24 mouse cellular contexts compared by ENCODE assay signal in the genomic region with DNA sequence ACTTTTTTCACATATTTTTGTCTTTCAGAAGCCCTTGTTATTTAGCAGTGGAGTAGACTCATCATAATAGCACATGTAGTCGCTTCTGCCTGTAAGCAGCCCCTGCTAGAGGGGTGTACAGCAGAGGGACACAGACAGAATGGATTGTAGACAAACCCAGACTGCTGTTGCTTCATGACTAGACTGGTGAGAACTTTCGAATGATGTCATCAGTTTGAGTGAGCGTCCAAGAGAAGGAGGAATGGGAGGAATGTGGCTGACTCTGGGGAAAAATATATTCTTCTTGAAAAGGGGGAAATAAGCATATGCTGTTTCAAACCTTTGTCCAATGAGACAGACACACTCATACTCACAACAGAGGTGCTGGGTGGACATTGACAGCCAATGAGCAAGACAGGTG.
DNase-seq lines count a peak whose midpoint lies in the region; ATAC-seq and TF ChIP-seq lines count a peak whose summit lies in the region.
"Had no signal": no experiment of that assay in that cellular context is flagged by ENCODE, and none has a peak within 500 bp of the region (broad histone marks: within the 10 kb centered on the region; RNA-seq: fewer than 3 reads in every experiment).

No protein-coding gene starts in this region.

- H3K4me3 ChIP-seq in lung, embryonic 14.5 days (ENCODE audit: low read depth, low read length), result no peak overlapping the region
- H3K4me3 ChIP-seq in embryonic fibroblast, embryonic 13.5 days (ENCODE audit: insufficient read depth, low read length), result no peak overlapping the region
- H3K4me3 ChIP-seq: forebrain, embryonic 10.5 days; forebrain, embryonic 15.5 days; heart, adult 2 months; kidney, embryonic 15.5 days; layer of hippocampus, adult 2 months; left cerebral cortex, adult 2 months; limb, embryonic 13.5 days; liver, embryonic 12.5 days; midbrain, embryonic 12.5 days; neural tube, embryonic 13.5 days had no signal

- no peaks in the 10 kb centered on the region for H3K27me3 ChIP-seq in lung, embryonic 14.5 days (ENCODE audit: insufficient read depth, low read length)
- H3K27me3 ChIP-seq: forebrain, embryonic 15.5 days; kidney, embryonic 15.5 days; limb, embryonic 13.5 days; liver, embryonic 12.5 days; neural tube, embryonic 13.5 days had no signal

- no peaks in the 10 kb centered on the region for H3K9me3 ChIP-seq in lung, embryonic 14.5 days (ENCODE audit: low read depth, low read length)
- H3K9me3 ChIP-seq: forebrain, embryonic 10.5 days; forebrain, embryonic 15.5 days; kidney, embryonic 15.5 days; limb, embryonic 13.5 days; liver, embryonic 12.5 days; midbrain, embryonic 12.5 days; neural tube, embryonic 13.5 days had no signal

- no peaks in the 10 kb centered on the region for H3K4me1 ChIP-seq in lung, embryonic 14.5 days (ENCODE audit: insufficient read depth)
- peaks cover 20% of the 10 kb centered on the region for H3K4me1 ChIP-seq in embryonic fibroblast, embryonic 13.5 days (ENCODE audit: control insufficient read depth, insufficient read depth, low read length)
- H3K4me1 ChIP-seq: forebrain, embryonic 15.5 days; liver, embryonic 12.5 days; midbrain, embryonic 12.5 days had no signal

- TF ChIP-seq CTCF in lung, embryonic 14.5 days (IDR thresholded peaks at IDR 0.05; ENCODE audit: low read depth), result no peak
- TF ChIP-seq CTCF in embryonic fibroblast, embryonic 13.5 days (IDR thresholded peaks at IDR 0.05; ENCODE audit: borderline replicate concordance, insufficient read depth, low read length), result no peak

- 0 out of 2 replicates have a peak, but pooled peaks have one; percentile 28 for ATAC-seq in lung, embryonic 14.5 days (ENCODE audit: insufficient read depth)
- ATAC-seq: forebrain, embryonic 15.5 days; inflammation-experienced regulatory T-cells, adult 6 months; liver, embryonic 12.5 days; liver, postnatal 0 days had no signal

- WGBS in lung, embryonic 14.5 days, result 50% methylated on average over 3 of the region's 3 CpGs

- DNase-seq in heart, adult 8-10 months (ENCODE audit: low spot score), result peak; percentile 22
- no peak for DNase-seq in heart, postnatal 14 days
- DNase-seq in lung, embryonic 14.5 days, result peak; percentile 49
- DNase-seq in lung, postnatal 4 days, result no peak
- DNase-seq in mesoderm, embryonic 11.5 days (ENCODE audit: low read depth, low spot score), result peak; percentile 40
- no peak for DNase-seq in urinary bladder, postnatal 14 days (ENCODE audit: low spot score)
- DNase-seq: kidney, adult 11 months; kidney, postnatal 36 days; liver, postnatal 0 days; thymus, adult 2 months; thymus, postnatal 4 days had no signal

- no peak overlapping the region for H3K4me2 ChIP-seq in lung, embryonic 14.5 days
- H3K4me2 ChIP-seq: forebrain, embryonic 15.5 days; hindbrain, embryonic 14.5 days; kidney, embryonic 15.5 days; limb, embryonic 13.5 days; liver, embryonic 12.5 days; midbrain, embryonic 12.5 days; neural tube, embryonic 13.5 days had no signal

- intact Hi-C loops in heart, postnatal 14 days (cut with DNase I), result no loop called here

- TF ChIP-seq POLR2A in embryonic fibroblast, embryonic 13.5 days (IDR thresholded peaks at IDR 0.05; ENCODE audit: low read depth, low read length), result no peak

- no peaks in the 10 kb centered on the region for H3K36me3 ChIP-seq in lung, embryonic 14.5 days (ENCODE audit: insufficient read depth)
- H3K36me3 ChIP-seq: forebrain, embryonic 10.5 days; forebrain, embryonic 15.5 days; kidney, embryonic 15.5 days; limb, embryonic 13.5 days; liver, embryonic 12.5 days; midbrain, embryonic 12.5 days; neural tube, embryonic 13.5 days had no signal

- H3K27ac ChIP-seq in lung, embryonic 14.5 days (ENCODE audit: low read depth), result no peak overlapping the region
- peak overlapping the region; percentile 25; the same call in 1 of the 2 replicates for H3K27ac ChIP-seq in embryonic fibroblast, embryonic 13.5 days (ENCODE audit: insufficient read depth, low read length)
- H3K27ac ChIP-seq: forebrain, embryonic 10.5 days; forebrain, embryonic 15.5 days; heart, adult 2 months; hindbrain, embryonic 14.5 days; kidney, embryonic 15.5 days; layer of hippocampus, adult 2 months; left cerebral cortex, adult 2 months; limb, embryonic 13.5 days; liver, embryonic 12.5 days; midbrain, embryonic 12.5 days; neural tube, embryonic 13.5 days had no signal

- no peak overlapping the region for H3K9ac ChIP-seq in lung, embryonic 14.5 days
- H3K9ac ChIP-seq: forebrain, embryonic 15.5 days; hindbrain, embryonic 14.5 days; kidney, embryonic 15.5 days; limb, embryonic 13.5 days; liver, embryonic 12.5 days; liver, postnatal 0 days; midbrain, embryonic 12.5 days; neural tube, embryonic 13.5 days had no signal

Comparison
In these comparisons a context has a peak if more than half of its experiments do, and no peak if none do; other contexts are left out.
1. DNase-seq: peak in heart, adult 8-10 months (single experiment), lung, embryonic 14.5 days (single experiment) and mesoderm, embryonic 11.5 days (single experiment); none in heart, postnatal 14 days (0 of 2), lung, postnatal 4 days (0 of 2) and urinary bladder, postnatal 14 days (single experiment).